Mouse (Mus musculus) layer of hippocampus, adult 2 months (tissue): ENCODE data around the gene Srgn. TPM values are rescaled to one million over a fixed set of nuclear protein-coding genes. Genes with fewer than 3 reads are reported as not detected.

Experiments used
- DNase-seq, 2 experiments: peaks; one replicate each; pipeline ENCODE4 v3.0.0; 2022; ENCODE audit warnings: low spot score in 2 of 2
- H3K27ac ChIP-seq: fragments of 200-600 bp; 2 replicates; pipeline ENCODE4 v1.8.1; 2022
- H3K4me3 ChIP-seq: fragments of 200-600 bp; 2 replicates; pipeline ENCODE4 v1.8.1; 2022; ENCODE audit warnings: mild to moderate bottlenecking
- CTCF ChIP-seq: fragments of 200-600 bp; conservative IDR thresholded peaks from 2 replicates; pipeline ENCODE4 v1.8.1; 2022; ENCODE audit warnings: antibody characterized with exemption, mild to moderate bottlenecking, moderate library complexity
- total RNA-seq, 2 experiments: library from RNA; stranded (reverse); gene quantifications; 2 replicates each; pipeline ENCODE4 v1.2.3; 2021

The Srgn gene
- total RNA-seq, 2 experiments from 2014 or later, result 4.7 to 6.9 TPM

- TF ChIP-seq CTCF, result no peak
- no peak for DNase-seq
- no peak overlapping the region for H3K27ac ChIP-seq
- no peak overlapping the region for H3K4me3 ChIP-seq
Observed at GRCm38 (mm10) chr10:62544316-62544715, 17.1 kb upstream of the Srgn start.

- no peak for TF ChIP-seq CTCF
- no peak overlapping the region for H3K4me3 ChIP-seq
- no peak overlapping the region; the same call in 1 of the 2 replicates for H3K27ac ChIP-seq
- DNase-seq, result no peak
Observed at GRCm38 (mm10) chr10:62543399-62543808, 16.2 kb upstream of the Srgn start.

DNA sequence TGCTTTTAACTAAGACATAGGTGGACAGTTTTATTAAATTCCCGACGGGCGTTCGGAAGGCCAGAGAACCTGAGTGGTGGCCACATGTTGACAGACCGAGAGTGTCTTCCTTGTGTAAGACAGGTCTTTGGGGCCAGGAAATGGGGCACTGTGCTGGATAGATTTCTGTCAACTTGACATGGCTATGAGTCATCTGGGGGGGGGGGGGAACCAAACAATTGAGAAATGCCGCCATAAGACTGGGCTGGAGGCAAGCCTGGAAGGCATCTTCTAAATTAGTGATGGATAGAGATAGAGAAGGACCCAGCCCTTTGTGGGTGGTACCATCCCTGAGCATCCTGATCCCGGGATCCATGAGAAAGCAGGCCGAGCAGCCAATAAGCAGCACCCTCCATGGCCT, 15.7 kb upstream of the Srgn start:
- TF ChIP-seq CTCF, result no peak
- H3K4me3 ChIP-seq, result no peak overlapping the region
- H3K27ac ChIP-seq, result no peak overlapping the region; the same call in 1 of the 2 replicates
- DNase-seq, result no peak

DNA sequence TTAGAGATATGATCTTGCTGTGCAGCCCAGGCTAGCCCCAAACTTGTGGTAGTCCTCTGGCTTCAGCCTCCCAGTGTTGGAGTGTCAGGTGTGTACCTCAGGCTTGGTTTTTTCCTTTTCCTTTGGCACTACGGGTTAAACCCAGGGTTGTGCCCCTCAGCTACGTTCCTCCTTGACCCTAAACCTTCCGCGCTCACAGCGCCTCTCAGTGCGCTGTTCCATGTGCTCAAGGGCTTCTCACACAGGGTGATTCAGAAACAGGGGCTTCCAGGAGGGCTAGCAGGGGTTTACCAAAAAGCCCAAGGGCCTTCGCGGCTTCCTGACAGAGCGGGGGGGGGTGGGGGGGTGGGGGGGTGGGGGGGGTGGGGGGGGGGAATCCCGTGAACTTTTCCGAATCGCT, 15.3 kb upstream of the Srgn start:
- Histone ChIP-seq H3K4me3 (no peak overlapping the region), H3K27ac (no peak overlapping the region)
- TF ChIP-seq CTCF, result no peak
- no peak for DNase-seq

GRCm38 (mm10) chr10:62541499-62541898, 14.2 kb upstream of the Srgn start:
- DNase-seq, result no peak
- Histone ChIP-seq H3K27ac (no peak overlapping the region), H3K4me3 (no peak overlapping the region)
- no peak for TF ChIP-seq CTCF

DNA sequence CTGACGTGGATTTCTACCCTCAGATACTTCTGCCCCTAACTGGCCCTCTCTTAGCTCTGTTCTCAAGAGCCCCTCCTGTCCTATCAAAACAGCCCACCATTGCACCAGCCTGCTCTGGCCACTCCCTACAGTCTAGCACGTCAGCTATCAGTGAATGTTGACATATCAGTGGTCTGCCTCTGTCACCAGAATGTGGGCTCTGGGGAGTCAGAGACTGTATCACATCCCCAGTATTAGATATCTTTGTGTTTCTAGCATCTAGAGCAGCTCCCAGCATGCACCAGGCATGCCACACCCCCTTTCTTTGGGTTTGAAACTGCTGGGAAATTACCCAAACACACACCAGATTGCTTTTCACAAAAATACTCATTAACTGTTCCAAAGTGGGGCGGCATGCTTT, 13.5 kb upstream of the Srgn start:
- no peak overlapping the region for H3K27ac ChIP-seq
- DNase-seq, result no peak
- H3K4me3 ChIP-seq, result no peak overlapping the region
- TF ChIP-seq CTCF, result no peak

- H3K27ac ChIP-seq, result no peak overlapping the region
- no peak overlapping the region for H3K4me3 ChIP-seq
- TF ChIP-seq CTCF, result no peak
- DNase-seq, result no peak
Observed at GRCm38 (mm10) chr10:62534509-62534908, 7.3 kb upstream of the Srgn start.

- no peak for DNase-seq
- Histone ChIP-seq H3K4me3 (no peak overlapping the region), H3K27ac (no peak overlapping the region)
- TF ChIP-seq CTCF, result no peak
Observed at GRCm38 (mm10) chr10:62532832-62533231, 5.6 kb upstream of the Srgn start.

- no peak for DNase-seq
- Histone ChIP-seq H3K27ac (no peak overlapping the region), H3K4me3 (no peak overlapping the region)
- TF ChIP-seq CTCF, result no peak
Observed at GRCm38 (mm10) chr10:62530183-62530582, 2.9 kb upstream of the Srgn start.

- Histone ChIP-seq H3K27ac (no peak overlapping the region), H3K4me3 (no peak overlapping the region)
- TF ChIP-seq CTCF, result no peak
- no peak for DNase-seq
Observed at GRCm38 (mm10) chr10:62522346-62522950, 4.8 kb downstream of the Srgn start.

DNA sequence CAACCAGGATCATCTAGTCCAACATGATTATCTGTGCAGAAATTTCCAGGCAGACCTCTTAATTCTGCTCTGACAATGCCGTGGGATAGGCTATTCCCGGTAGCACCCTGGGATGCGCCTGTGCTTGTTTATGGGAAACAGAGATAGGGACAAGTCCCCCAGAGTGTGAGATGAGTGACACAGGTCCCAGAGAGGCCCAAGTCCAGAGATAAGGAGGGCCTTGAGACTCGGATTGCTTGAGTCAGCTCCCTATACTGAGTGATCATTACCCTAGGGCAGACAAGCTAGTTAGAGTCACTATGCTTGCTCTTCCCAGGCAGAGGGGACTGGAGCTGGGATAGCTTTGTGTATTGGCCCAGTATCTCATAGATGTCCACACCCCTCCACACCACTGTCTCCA, 5.5 kb downstream of the Srgn start:
- Histone ChIP-seq H3K4me3 (no peak overlapping the region), H3K27ac (no peak overlapping the region)
- DNase-seq, result no peak
- TF ChIP-seq CTCF, result no peak

- no peak overlapping the region for H3K4me3 ChIP-seq
- no peak for TF ChIP-seq CTCF
- no peak for DNase-seq
- H3K27ac ChIP-seq, result no peak overlapping the region
Observed at GRCm38 (mm10) chr10:62520911-62521310, 6.3 kb downstream of the Srgn start.

DNA sequence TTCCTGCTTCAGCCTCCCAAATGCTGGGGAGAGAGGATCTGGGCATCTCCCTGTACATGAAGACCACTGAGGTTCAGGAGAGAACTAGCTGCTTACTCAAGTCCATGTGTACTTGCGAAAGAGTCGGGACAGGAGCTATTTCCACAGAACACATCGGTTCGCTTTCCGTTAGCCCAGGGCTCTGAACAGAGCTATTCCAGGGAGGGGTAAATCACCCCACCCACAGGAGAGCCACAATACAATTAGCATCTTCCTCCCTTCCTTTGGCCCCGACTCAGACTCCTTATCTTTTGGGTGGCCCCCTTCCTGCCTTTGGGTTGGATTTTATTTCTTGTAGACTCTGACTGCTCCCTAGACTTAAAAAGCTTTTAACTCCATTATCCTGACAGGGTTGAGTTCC, 9.7 kb downstream of the Srgn start:
- no peak overlapping the region for H3K4me3 ChIP-seq
- no peak for DNase-seq
- TF ChIP-seq CTCF, result no peak
- H3K27ac ChIP-seq, result no peak overlapping the region

GRCm38 (mm10) chr10:62512855-62513254, 14.4 kb downstream of the Srgn start:
- Histone ChIP-seq H3K4me3 (no peak overlapping the region), H3K27ac (no peak overlapping the region)
- TF ChIP-seq CTCF, result no peak
- DNase-seq, result no peak

GRCm38 (mm10) chr10:62511528-62511927, 15.7 kb downstream of the Srgn start:
- no peak for TF ChIP-seq CTCF
- Histone ChIP-seq H3K4me3 (no peak overlapping the region), H3K27ac (no peak overlapping the region)
- DNase-seq, result no peak
